In the genomic region with DNA sequence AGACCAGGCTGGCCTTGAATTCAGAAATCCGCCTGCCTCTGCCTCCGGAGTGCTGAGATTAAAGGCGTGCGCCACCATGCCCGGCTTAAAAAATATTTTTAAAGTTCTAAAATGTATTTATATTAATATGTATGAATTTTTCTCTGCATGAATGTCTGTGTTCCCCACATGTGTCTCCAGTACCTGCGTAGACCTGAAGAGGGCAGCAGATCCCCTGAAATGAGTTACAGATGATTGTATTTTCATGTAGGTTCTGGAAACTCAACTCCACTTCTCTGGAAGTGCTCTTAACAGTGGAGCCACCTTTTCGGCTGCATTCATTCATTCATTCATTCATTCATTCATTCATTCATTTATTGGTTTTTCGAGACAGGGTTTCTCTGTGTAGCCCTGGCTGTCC, we compare ENCODE assay signal across 8 mouse cellular contexts. TPM values are rescaled to one million over a fixed set of nuclear protein-coding genes. Genes with fewer than 3 reads are reported as not detected.
DNase-seq lines count a peak whose midpoint lies in the region; ATAC-seq and TF ChIP-seq lines count a peak whose summit lies in the region.

No protein-coding gene starts in this region.

- peak; percentile 72 for TF ChIP-seq CTCF in brain, embryonic 14.5 days (IDR thresholded peaks at IDR 0.05; ENCODE audit: borderline replicate concordance, extremely low read depth, insufficient read depth, insufficient read length)

- no peak for ATAC-seq in cerebellum, adult (ENCODE audit: insufficient number of reproducible peaks, low FRiP score, low TSS enrichment)
- ATAC-seq in erythroid progenitor cell, adult 5-6 weeks (replicated peaks; ENCODE audit: low FRiP score, poor library complexity, severe bottlenecking), result peak; percentile 54; the same call in 1 of the 2 replicates

- DNase-seq in cerebellum, adult 11 months, result peak; percentile 53
- peak; percentile 77 for DNase-seq in CD4-positive helper T cell, adult 2 months (ENCODE audit: low read depth, low spot score)
- peak; percentile 78 for DNase-seq in brain, embryonic 14.5 days (ENCODE audit: low read depth)
- peak; percentile 85 to 87 for DNase-seq in kidney, postnatal 4 days
- DNase-seq in lung, postnatal 10 days, result peak; percentile 81
- peak; percentile 27 to 74 for DNase-seq in spleen, adult 18-20 months

- TF ChIP-seq POLR2A in brain, embryonic 14.5 days (IDR thresholded peaks at IDR 0.05; ENCODE audit: borderline replicate concordance, extremely low read depth, insufficient read depth, insufficient read length, poor library complexity, severe bottlenecking), result no peak

RNA-seq across cellular contexts. Expression of gene Tipin, which starts 3.7 kb away (rescaled TPM):
- 56.8 and 67.4 TPM in 2 replicates for polyA plus RNA-seq in brain, embryonic 14.5 days (2012; rRNA removed)
- 185 and 187 TPM in 2 replicates for total RNA-seq in erythroid progenitor cell, adult 5-6 weeks (2015; ENCODE audit: low replicate concordance)
- 132 and 168 TPM in 2 replicates for total RNA-seq in erythroid progenitor cell, adult 5-6 weeks (2017; ENCODE audit: low replicate concordance)

RNA-seq across cellular contexts. Expression of gene Map2k1, which starts 24.3 kb away (rescaled TPM):
- polyA plus RNA-seq in brain, embryonic 14.5 days (2012; rRNA removed), result 29.7 and 33.7 TPM in 2 replicates
- total RNA-seq in erythroid progenitor cell, adult 5-6 weeks (2015; ENCODE audit: low replicate concordance), result 10.1 and 23.1 TPM in 2 replicates
- total RNA-seq in erythroid progenitor cell, adult 5-6 weeks (2017; ENCODE audit: low replicate concordance), result 10.1 and 23.3 TPM in 2 replicates

RNA-seq across cellular contexts. Expression of gene Uchl4, which starts 42.7 kb away (rescaled TPM):
- 0.20 and 0.79 TPM in 2 replicates for polyA plus RNA-seq in brain, embryonic 14.5 days (2012; rRNA removed)
- total RNA-seq in erythroid progenitor cell, adult 5-6 weeks (2015; ENCODE audit: low replicate concordance), result not detected in 2 replicates
- total RNA-seq in erythroid progenitor cell, adult 5-6 weeks (2017; ENCODE audit: low replicate concordance), result 0.15 TPM in 1 of 2 replicates, not detected in the other
